Mouse (Mus musculus): ENCODE measurements around the gene Mdga2.

- TF ChIP-seq EP300 (IDR thresholded peaks at IDR 0.05; ENCODE audit: low read depth) (no peak), CTCF (IDR thresholded peaks at IDR 0.05; ENCODE audit: low read depth) (no peak)
Measured at GRCm38 (mm10) chr12:67153077-67153476, 69.3 kb downstream of the Mdga2 start.

Data from liver, postnatal 0 days (tissue).